Mouse (Mus musculus) embryonic fibroblast, embryonic 13.5 days (primary cell): ENCODE results near the gene Rev1.

Experiments
- CTCF ChIP-seq: IDR thresholded peaks from 2 replicates; pipeline ENCODE4 v1.5.1; 2011; ENCODE audit warnings: mild to moderate bottlenecking, control low read depth, low read length, moderate library complexity, borderline replicate concordance; ENCODE audit not compliant: insufficient read depth
- POLR2A ChIP-seq: IDR thresholded peaks from 2 replicates; pipeline ENCODE4 v1.6.1; 2011; ENCODE audit warnings: low read depth, mild to moderate bottlenecking, control low read depth, low read length, moderate library complexity

- TF ChIP-seq CTCF = no peak
- no peak for TF ChIP-seq POLR2A
Observed at GRCm38 (mm10) chr1:38071326-38071725, 58.3 kb downstream of the Rev1 start.
